Mouse (Mus musculus) kidney, embryonic 16.5 days (tissue): ENCODE measurements around the gene Got2. TPM values are rescaled to one million over a fixed set of nuclear protein-coding genes. Genes with fewer than 3 reads are reported as not detected.
A peak's percentile ranks its signal among the peaks of the same experiment; 100 is the strongest.

Experiments
- ATAC-seq: fragments of 200-750 bp; cut with Nextera tagmentation; 2 replicates; pipeline ENCODE4 v1.8.0; 2017; ENCODE audit warnings: moderate TSS enrichment; ENCODE audit not compliant: low FRiP score, low TSS enrichment
- H3K27ac ChIP-seq: fragments of 300-500 bp; sonication (generic); 2 replicates; pipeline ENCODE4 v1.5.1; 2014; ENCODE audit warnings: low read length
- H3K27me3 ChIP-seq: fragments of 300-500 bp; sonication (generic); 2 replicates; pipeline ENCODE4 v1.6.1; 2014; ENCODE audit warnings: low read length, control low read depth, mixed read lengths; ENCODE audit not compliant: insufficient read depth
- H3K36me3 ChIP-seq: fragments of 300-500 bp; sonication (generic); 2 replicates; pipeline ENCODE4 v1.6.1; 2014; ENCODE audit warnings: low read length, control low read depth, mixed read lengths; ENCODE audit not compliant: insufficient read depth
- H3K4me1 ChIP-seq: fragments of 300-500 bp; sonication (generic); 2 replicates; pipeline ENCODE4 v1.6.1; 2014; ENCODE audit warnings: low read length, control low read depth, mixed read lengths; ENCODE audit not compliant: insufficient read depth
- H3K4me2 ChIP-seq: fragments of 300-500 bp; sonication (generic); replicated peaks from 2 replicates; pipeline ENCODE4 v1.6.1; 2014; ENCODE audit warnings: low read depth, low read length
- H3K4me3 ChIP-seq: fragments of 300-500 bp; sonication (generic); 2 replicates; pipeline ENCODE4 v1.5.1; 2014; ENCODE audit warnings: mild to moderate bottlenecking, low read length
- H3K9ac ChIP-seq: fragments of 300-500 bp; sonication (generic); replicated peaks from 2 replicates; pipeline ENCODE4 v1.6.1; 2014; ENCODE audit warnings: low read length
- H3K9me3 ChIP-seq: fragments of 300-500 bp; sonication (generic); 2 replicates; pipeline ENCODE4 v1.6.1; 2016; ENCODE audit warnings: low read length, control low read depth
- WGBS: fragments of 180-500 bp; shearing (Covaris S2); extraction: QIAGEN DNeasy Blood & Tissue Kit; methylation state at CpG from one replicate; pipeline ENCODE4 v1.1.7; 2014; 5-methylcytosine and 5-hydroxymethylcytosine counted together
- polyA plus RNA-seq: library from polyadenylated mRNA; unstranded; fragments of >200 nt; fragmentation: Nextera tagmentation; extraction: Ambion mirVana; gene quantifications from 2 replicates; pipeline ENCODE4 v1.2.1, GENCODE M21; 2015

Gene Got2
- polyA plus RNA-seq, 1 experiment from 2014 or later: 286 TPM

GRCm38 (mm10) chr8:95848734-95849464 is 39.4 kb downstream of the Got2 start:
- no peak overlapping the region for H3K4me3 ChIP-seq
- ATAC-seq: no peak
- 90% methylated on average over 19 of the region's 19 CpGs for WGBS
- no peaks in the 10 kb centered on the region for H3K9me3 ChIP-seq
- no peak overlapping the region for H3K4me2 ChIP-seq
- peaks cover 20% of the 10 kb centered on the region for H3K36me3 ChIP-seq
- no peaks in the 10 kb centered on the region for H3K27me3 ChIP-seq
- no peak overlapping the region for H3K27ac ChIP-seq
- no peak overlapping the region for H3K9ac ChIP-seq
- H3K4me1 ChIP-seq: peaks cover 10% of the 10 kb centered on the region

DNA sequence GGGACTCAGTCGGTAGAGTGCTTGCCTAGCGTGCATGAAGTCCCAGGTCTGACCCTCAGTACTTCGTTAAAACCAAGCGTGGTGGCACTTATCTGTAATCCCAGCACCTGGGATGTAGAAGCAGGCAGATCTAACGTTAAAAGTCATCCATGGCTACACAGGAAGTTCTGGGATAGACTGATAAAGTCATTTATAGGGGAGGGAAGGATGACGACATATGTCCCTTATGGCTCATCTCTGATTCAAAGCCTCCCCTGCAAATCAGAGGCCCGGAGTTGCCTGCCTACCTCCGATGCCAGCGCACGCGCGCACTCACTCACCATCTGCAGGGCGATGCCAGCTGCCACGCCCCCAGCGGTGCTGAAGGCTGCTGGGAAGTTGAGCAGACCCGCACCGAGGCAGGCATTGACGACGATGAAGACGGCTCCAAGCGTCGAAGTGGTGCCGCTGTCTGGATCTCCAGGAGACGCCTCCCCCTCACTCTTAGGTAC is 40.2 kb downstream of the Got2 start:
- H3K9ac ChIP-seq: no peak overlapping the region
- peaks cover 8% of the 10 kb centered on the region for H3K4me1 ChIP-seq
- H3K9me3 ChIP-seq: no peaks in the 10 kb centered on the region
- H3K27ac ChIP-seq: no peak overlapping the region
- H3K4me3 ChIP-seq: no peak overlapping the region
- 77% methylated on average over 24 of the region's 24 CpGs for WGBS
- ATAC-seq: no peak
- H3K36me3 ChIP-seq: peaks cover 20% of the 10 kb centered on the region
- H3K4me2 ChIP-seq: no peak overlapping the region
- no peaks in the 10 kb centered on the region for H3K27me3 ChIP-seq

- Histone ChIP-seq H3K27ac (no peak overlapping the region), H3K4me3 (no peak overlapping the region), H3K27me3 (no peaks in the 10 kb centered on the region), H3K9me3 (no peaks in the 10 kb centered on the region), H3K4me2 (no peak overlapping the region), H3K36me3 (peaks cover 32% of the 10 kb centered on the region), H3K4me1 (no peaks in the 10 kb centered on the region), H3K9ac (no peak overlapping the region)
- 90% methylated on average over 7 of the region's 7 CpGs for WGBS
- ATAC-seq: no peak
These were observed 43.3 kb downstream of the Got2 start for GRCm38 (mm10) chr8:95845026-95845425.

DNA sequence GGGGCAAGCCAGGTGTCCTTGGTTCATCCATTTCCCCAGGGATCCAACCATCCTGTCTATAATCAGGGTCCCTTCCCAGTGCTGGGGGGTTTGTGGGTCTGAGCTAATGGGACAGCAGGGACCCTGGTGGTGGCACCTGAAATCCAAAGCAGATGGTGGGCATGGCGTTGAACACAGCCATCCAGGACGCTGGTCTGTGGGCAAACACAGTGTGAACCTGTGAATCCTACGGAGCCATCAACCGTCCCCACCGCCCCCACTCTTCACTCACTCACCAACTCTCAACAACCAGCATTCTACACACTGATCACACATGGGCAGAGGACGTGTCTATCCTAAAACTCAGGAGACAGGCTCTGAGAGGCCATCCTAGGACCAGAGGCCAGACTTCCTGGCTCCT is 44.4 kb downstream of the Got2 start:
- Histone ChIP-seq H3K9me3 (no peaks in the 10 kb centered on the region), H3K4me3 (no peak overlapping the region), H3K4me2 (no peak overlapping the region), H3K9ac (no peak overlapping the region), H3K4me1 (no peaks in the 10 kb centered on the region), H3K27ac (no peak overlapping the region), H3K36me3 (peaks cover 32% of the 10 kb centered on the region), H3K27me3 (no peaks in the 10 kb centered on the region)
- 92% methylated on average over 6 of the region's 6 CpGs for WGBS
- ATAC-seq: no peak

- no peak overlapping the region for H3K4me2 ChIP-seq
- H3K36me3 ChIP-seq: peaks cover 30% of the 10 kb centered on the region
- H3K27me3 ChIP-seq: no peaks in the 10 kb centered on the region
- ATAC-seq: no peak
- no peaks in the 10 kb centered on the region for H3K9me3 ChIP-seq
- H3K4me3 ChIP-seq: no peak overlapping the region
- no peaks in the 10 kb centered on the region for H3K4me1 ChIP-seq
- 87% methylated on average over 15 of the region's 15 CpGs for WGBS
- H3K27ac ChIP-seq: no peak overlapping the region
- H3K9ac ChIP-seq: no peak overlapping the region
These were observed 46.9 kb downstream of the Got2 start for GRCm38 (mm10) chr8:95841436-95841835.

- WGBS: 98% methylated on average over 4 of the region's 4 CpGs
- Histone ChIP-seq H3K4me3 (no peak overlapping the region), H3K27me3 (no peaks in the 10 kb centered on the region), H3K4me1 (no peaks in the 10 kb centered on the region), H3K9me3 (no peaks in the 10 kb centered on the region), H3K4me2 (no peak overlapping the region), H3K9ac (no peak overlapping the region), H3K27ac (no peak overlapping the region), H3K36me3 (peaks cover 18% of the 10 kb centered on the region; the same call in 1 of the 2 replicates)
- no peak for ATAC-seq
These were observed 49.1 kb downstream of the Got2 start for GRCm38 (mm10) chr8:95839289-95839688.

DNA sequence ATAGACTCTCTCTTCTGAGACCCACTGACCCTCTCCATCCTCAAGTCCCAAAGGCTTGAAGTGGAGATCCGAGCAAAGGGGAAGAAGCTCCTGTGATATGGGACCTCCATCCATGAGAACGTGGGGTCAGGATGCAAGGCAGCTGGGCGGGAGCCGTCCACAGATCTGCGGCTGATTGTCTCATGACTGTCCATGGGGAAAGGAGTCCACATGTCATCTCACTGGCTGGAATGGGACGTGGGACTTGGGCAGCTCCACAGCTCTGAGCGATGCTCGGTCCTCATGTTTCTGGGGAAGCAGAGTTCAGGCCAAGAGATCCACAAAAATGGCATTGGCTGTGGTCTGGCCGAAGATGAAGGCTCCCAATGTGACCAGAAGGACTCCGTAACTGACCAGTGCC is 51.1 kb downstream of the Got2 start:
- Histone ChIP-seq H3K27ac (no peak overlapping the region), H3K4me3 (no peak overlapping the region), H3K9ac (no peak overlapping the region), H3K27me3 (no peaks in the 10 kb centered on the region), H3K36me3 (peaks cover 16% of the 10 kb centered on the region; the same call in 1 of the 2 replicates), H3K9me3 (no peaks in the 10 kb centered on the region), H3K4me1 (peaks cover 9% of the 10 kb centered on the region), H3K4me2 (no peak overlapping the region)
- WGBS: 92% methylated on average over 10 of the region's 10 CpGs
- no peak for ATAC-seq

DNA sequence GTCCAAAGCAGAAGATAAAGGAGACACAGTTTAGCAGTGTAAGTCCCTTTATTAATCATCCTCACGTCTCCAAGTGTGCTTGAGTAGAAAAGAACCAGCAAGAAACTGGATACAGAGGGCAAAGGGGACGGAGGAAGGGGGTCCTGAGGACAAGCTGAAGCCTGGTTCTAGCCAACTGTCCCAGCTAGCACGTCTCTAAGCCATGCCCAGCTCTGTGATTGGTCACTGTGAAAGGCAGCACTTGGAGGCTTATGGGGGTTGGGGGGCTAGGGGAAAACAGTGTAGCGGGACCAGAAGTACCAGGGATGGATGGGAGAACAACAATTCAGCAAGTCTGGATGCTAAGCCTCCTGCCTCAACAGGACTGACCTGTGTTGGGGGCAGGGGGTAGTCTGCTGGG is 52.5 kb downstream of the Got2 start:
- ATAC-seq: no peak
- Histone ChIP-seq H3K4me2 (no peak overlapping the region), H3K9me3 (no peaks in the 10 kb centered on the region), H3K4me1 (peaks cover 9% of the 10 kb centered on the region), H3K4me3 (no peak overlapping the region), H3K36me3 (0 out of 2 replicates have a peak, but pooled peaks cover 9% of the 10 kb centered on the region), H3K9ac (no peak overlapping the region), H3K27me3 (no peaks in the 10 kb centered on the region), H3K27ac (no peak overlapping the region)
- 70% methylated on average over 4 of the region's 4 CpGs for WGBS

GRCm38 (mm10) chr8:95833435-95833984 is 54.8 kb downstream of the Got2 start:
- Histone ChIP-seq H3K9me3 (no peaks in the 10 kb centered on the region), H3K4me3 (peak overlapping the region; percentile 44), H3K4me2 (peak overlapping the region; percentile 59), H3K27me3 (no peaks in the 10 kb centered on the region), H3K36me3 (0 out of 2 replicates have a peak, but pooled peaks cover 4% of the 10 kb centered on the region), H3K4me1 (peaks cover 9% of the 10 kb centered on the region), H3K27ac (no peak overlapping the region), H3K9ac (peak overlapping the region; percentile 57)
- ATAC-seq: peak; percentile 83
- WGBS: under 1% methylated on average over 16 of the region's 16 CpGs
